Mouse (Mus musculus): ENCODE results near the gene Col27a1. TPM values are rescaled to one million over a fixed set of nuclear protein-coding genes. Genes with fewer than 3 reads are reported as not detected.

Gene Col27a1
- total RNA-seq, 1 experiment: 2.4 TPM

GRCm38 (mm10) chr4:63268777-63269176, 55.0 kb downstream of the Col27a1 start:
- Histone ChIP-seq H3K9me3 (ENCODE audit: control insufficient read depth, insufficient read depth, low read depth, low read length) (no peaks in the 10 kb centered on the region), H3K4me3 (ENCODE audit: insufficient read depth in 1 of 2, low read depth in 1 of 2, low read length in 2 of 2, poor library complexity in 1 of 2, severe bottlenecking in 1 of 2) (no peak overlapping the region), H3K4me1 (ENCODE audit: control insufficient read depth in 2 of 2, insufficient read depth in 2 of 2, low read length in 2 of 2, poor library complexity in 1 of 2) (no peaks in the 10 kb centered on the region), H3K36me3 (ENCODE audit: control insufficient read depth, insufficient read depth, low read length, poor library complexity, severe bottlenecking) (no peaks in the 10 kb centered on the region), H3K27ac (ENCODE audit: insufficient read depth, low read depth, low read length, poor library complexity, severe bottlenecking) (no peak overlapping the region; the same call in 1 of the 2 replicates), H3K9ac (ENCODE audit: insufficient read depth, low read depth, low read length, poor library complexity, severe bottlenecking) (no peak overlapping the region)
- TF ChIP-seq CHD2 (IDR thresholded peaks at IDR 0.05; ENCODE audit: low read depth, low read length): no peak
- no peak for TF ChIP-seq HCFC1 (IDR thresholded peaks at IDR 0.05; ENCODE audit: borderline replicate concordance, insufficient read depth, low read length)
- no peak for TF ChIP-seq MAFK (IDR thresholded peaks at IDR 0.05; ENCODE audit: insufficient read depth, low read depth, low read length)
- TF ChIP-seq ZC3H11A (IDR thresholded peaks at IDR 0.05; ENCODE audit: borderline replicate concordance, low read depth, low read length): no peak
- no peak for TF ChIP-seq ZNF384 (IDR thresholded peaks at IDR 0.05; ENCODE audit: low read depth, low read length)
- in situ Hi-C loops (cut with MboI; ENCODE audit: low sequenced_read_pairs in 2 of 2, unreplicated experiment in 2 of 2): no loop called here
- no peak for DNase-seq (ENCODE audit: low read depth, low spot score)

GRCm38 (mm10) chr4:63274516-63274915, 60.7 kb downstream of the Col27a1 start:
- no peak for DNase-seq (ENCODE audit: low read depth, low spot score)
- no peak overlapping the region for H3K4me3 ChIP-seq (ENCODE audit: insufficient read depth in 1 of 2, low read depth in 1 of 2, low read length in 2 of 2, poor library complexity in 1 of 2, severe bottlenecking in 1 of 2)
- no peaks in the 10 kb centered on the region for H3K4me1 ChIP-seq (ENCODE audit: control insufficient read depth in 2 of 2, insufficient read depth in 2 of 2, low read length in 2 of 2, poor library complexity in 1 of 2)
- in situ Hi-C loops (cut with MboI; ENCODE audit: low sequenced_read_pairs in 2 of 2, unreplicated experiment in 2 of 2): no loop called here
- H3K36me3 ChIP-seq (ENCODE audit: control insufficient read depth, insufficient read depth, low read length, poor library complexity, severe bottlenecking): no peaks in the 10 kb centered on the region
- no peak for TF ChIP-seq CHD2 (IDR thresholded peaks at IDR 0.05; ENCODE audit: low read depth, low read length)
- no peak for TF ChIP-seq ZC3H11A (IDR thresholded peaks at IDR 0.05; ENCODE audit: borderline replicate concordance, low read depth, low read length)
- TF ChIP-seq ZNF384 (IDR thresholded peaks at IDR 0.05; ENCODE audit: low read depth, low read length): no peak
- TF ChIP-seq MAFK (IDR thresholded peaks at IDR 0.05; ENCODE audit: insufficient read depth, low read depth, low read length): no peak
- H3K27ac ChIP-seq (ENCODE audit: insufficient read depth, low read depth, low read length, poor library complexity, severe bottlenecking): no peak overlapping the region
- no peaks in the 10 kb centered on the region for H3K9me3 ChIP-seq (ENCODE audit: control insufficient read depth, insufficient read depth, low read depth, low read length)
- no peak overlapping the region for H3K9ac ChIP-seq (ENCODE audit: insufficient read depth, low read depth, low read length, poor library complexity, severe bottlenecking)

- Histone ChIP-seq H3K9me3 (ENCODE audit: control insufficient read depth, insufficient read depth, low read depth, low read length) (no peaks in the 10 kb centered on the region), H3K27ac (ENCODE audit: insufficient read depth, low read depth, low read length, poor library complexity, severe bottlenecking) (peak overlapping the region; percentile 18; the same call in 1 of the 2 replicates), H3K36me3 (ENCODE audit: control insufficient read depth, insufficient read depth, low read length, poor library complexity, severe bottlenecking) (no peaks in the 10 kb centered on the region), H3K4me1 (ENCODE audit: control insufficient read depth in 2 of 2, insufficient read depth in 2 of 2, low read length in 2 of 2, poor library complexity in 1 of 2) (no peaks in the 10 kb centered on the region), H3K4me3 (ENCODE audit: insufficient read depth in 1 of 2, low read depth in 1 of 2, low read length in 2 of 2, poor library complexity in 1 of 2, severe bottlenecking in 1 of 2) (no peak overlapping the region), H3K9ac (ENCODE audit: insufficient read depth, low read depth, low read length, poor library complexity, severe bottlenecking) (no peak overlapping the region)
- DNase-seq (ENCODE audit: low read depth, low spot score): no peak
- TF ChIP-seq MAFK (IDR thresholded peaks at IDR 0.05; ENCODE audit: insufficient read depth, low read depth, low read length) (no peak), ZC3H11A (IDR thresholded peaks at IDR 0.05; ENCODE audit: borderline replicate concordance, low read depth, low read length) (no peak)
- in situ Hi-C loops (cut with MboI; ENCODE audit: low sequenced_read_pairs in 2 of 2, unreplicated experiment in 2 of 2): no loop called here
Observed at GRCm38 (mm10) chr4:63275251-63275650, 61.4 kb downstream of the Col27a1 start.

DNA sequence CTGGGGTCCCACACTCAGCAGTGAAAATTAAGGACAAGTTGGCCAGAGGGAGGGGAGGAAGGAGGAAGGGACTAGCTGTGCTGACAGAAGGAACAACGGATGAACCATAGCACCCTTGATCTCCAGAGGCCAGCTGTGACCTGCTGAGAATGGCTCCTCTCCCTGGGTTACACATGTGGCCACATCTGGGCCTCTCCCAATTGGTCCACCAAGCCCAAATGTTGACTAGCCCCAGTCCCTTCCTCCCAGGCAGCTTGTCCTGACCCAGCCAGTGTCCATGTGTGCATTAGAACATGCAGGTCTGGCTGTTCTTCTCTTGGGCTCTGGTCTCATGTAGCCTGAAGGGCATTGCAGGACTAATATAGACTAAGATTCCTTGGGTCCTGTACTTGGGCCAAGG, 62.8 kb downstream of the Col27a1 start:
- H3K27ac ChIP-seq (ENCODE audit: insufficient read depth, low read depth, low read length, poor library complexity, severe bottlenecking): no peak overlapping the region
- H3K36me3 ChIP-seq (ENCODE audit: control insufficient read depth, insufficient read depth, low read length, poor library complexity, severe bottlenecking): no peaks in the 10 kb centered on the region
- H3K4me3 ChIP-seq (ENCODE audit: insufficient read depth in 1 of 2, low read depth in 1 of 2, low read length in 2 of 2, poor library complexity in 1 of 2, severe bottlenecking in 1 of 2): no peak overlapping the region
- no peak for TF ChIP-seq CHD2 (IDR thresholded peaks at IDR 0.05; ENCODE audit: low read depth, low read length)
- TF ChIP-seq MAFK (IDR thresholded peaks at IDR 0.05; ENCODE audit: insufficient read depth, low read depth, low read length): no peak
- no peak for TF ChIP-seq ZC3H11A (IDR thresholded peaks at IDR 0.05; ENCODE audit: borderline replicate concordance, low read depth, low read length)
- no peak for TF ChIP-seq HCFC1 (IDR thresholded peaks at IDR 0.05; ENCODE audit: borderline replicate concordance, insufficient read depth, low read length)
- TF ChIP-seq ZNF384 (IDR thresholded peaks at IDR 0.05; ENCODE audit: low read depth, low read length): no peak
- DNase-seq (ENCODE audit: low read depth, low spot score): no peak
- no peak overlapping the region for H3K9ac ChIP-seq (ENCODE audit: insufficient read depth, low read depth, low read length, poor library complexity, severe bottlenecking)
- no peaks in the 10 kb centered on the region for H3K9me3 ChIP-seq (ENCODE audit: control insufficient read depth, insufficient read depth, low read depth, low read length)
- H3K4me1 ChIP-seq (ENCODE audit: control insufficient read depth in 2 of 2, insufficient read depth in 2 of 2, low read length in 2 of 2, poor library complexity in 1 of 2): no peaks in the 10 kb centered on the region
- in situ Hi-C loops (cut with MboI; ENCODE audit: low sequenced_read_pairs in 2 of 2, unreplicated experiment in 2 of 2): no loop called here

DNA sequence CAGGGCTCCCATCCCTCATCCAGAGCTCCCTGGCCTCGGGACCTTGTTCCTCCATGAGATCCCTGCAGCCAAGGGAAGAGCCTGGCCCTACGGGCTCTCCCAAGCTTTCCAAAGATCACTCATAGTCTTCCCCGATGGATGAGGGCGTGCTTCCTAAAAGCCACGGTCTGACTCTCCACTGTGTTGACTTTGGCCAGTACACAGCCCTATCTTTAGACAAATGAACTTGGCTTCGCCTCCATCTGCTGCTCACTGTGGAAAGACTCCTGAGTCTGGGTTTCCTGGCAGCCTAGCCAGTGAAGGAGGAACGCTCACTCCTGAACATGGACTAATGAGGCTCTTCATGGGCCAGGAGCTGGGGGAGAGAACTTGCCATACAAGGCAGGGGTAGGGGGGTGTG, 65.0 kb downstream of the Col27a1 start:
- Histone ChIP-seq H3K4me1 (ENCODE audit: control insufficient read depth in 2 of 2, insufficient read depth in 2 of 2, low read length in 2 of 2, poor library complexity in 1 of 2) (no peaks in the 10 kb centered on the region), H3K36me3 (ENCODE audit: control insufficient read depth, insufficient read depth, low read length, poor library complexity, severe bottlenecking) (no peaks in the 10 kb centered on the region), H3K9me3 (ENCODE audit: control insufficient read depth, insufficient read depth, low read depth, low read length) (no peaks in the 10 kb centered on the region), H3K4me3 (ENCODE audit: insufficient read depth in 1 of 2, low read depth in 1 of 2, low read length in 2 of 2, poor library complexity in 1 of 2, severe bottlenecking in 1 of 2) (no peak overlapping the region), H3K27ac (ENCODE audit: insufficient read depth, low read depth, low read length, poor library complexity, severe bottlenecking) (no peak overlapping the region), H3K9ac (ENCODE audit: insufficient read depth, low read depth, low read length, poor library complexity, severe bottlenecking) (no peak overlapping the region)
- no peak for DNase-seq (ENCODE audit: low read depth, low spot score)
- TF ChIP-seq ZC3H11A (IDR thresholded peaks at IDR 0.05; ENCODE audit: borderline replicate concordance, low read depth, low read length): no peak
- no peak for TF ChIP-seq HCFC1 (IDR thresholded peaks at IDR 0.05; ENCODE audit: borderline replicate concordance, insufficient read depth, low read length)
- TF ChIP-seq CHD2 (IDR thresholded peaks at IDR 0.05; ENCODE audit: low read depth, low read length): no peak
- no peak for TF ChIP-seq MAFK (IDR thresholded peaks at IDR 0.05; ENCODE audit: insufficient read depth, low read depth, low read length)
- TF ChIP-seq ZNF384 (IDR thresholded peaks at IDR 0.05; ENCODE audit: low read depth, low read length): no peak
- in situ Hi-C loops (cut with MboI; ENCODE audit: low sequenced_read_pairs in 2 of 2, unreplicated experiment in 2 of 2): no loop called here
